Mouse (Mus musculus) midbrain, embryonic 12.5 days (tissue): Measurements from ENCODE around the gene Snx17. TPM values are rescaled to one million over a fixed set of nuclear protein-coding genes. Genes with fewer than 3 reads are reported as not detected.

Experiments
- ATAC-seq: fragments of 200-750 bp; cut with Nextera tagmentation; 2 replicates; pipeline ENCODE4 v1.8.0; 2017; ENCODE audit warnings: low read depth, moderate TSS enrichment, moderate library complexity; ENCODE audit not compliant: low FRiP score
- H3K27ac ChIP-seq: fragments of 300-500 bp; sonication (generic); replicated peaks from 2 replicates; pipeline ENCODE4 v1.5.1; 2016; ENCODE audit warnings: mild to moderate bottlenecking
- H3K27me3 ChIP-seq: fragments of 300-500 bp; sonication (generic); 2 replicates; pipeline ENCODE4 v1.6.1; 2016; ENCODE audit warnings: mild to moderate bottlenecking
- H3K36me3 ChIP-seq: fragments of 300-500 bp; sonication (generic); 2 replicates; pipeline ENCODE4 v1.6.1; 2016
- H3K4me1 ChIP-seq: fragments of 300-500 bp; sonication (generic); 2 replicates; pipeline ENCODE4 v1.6.1; 2016
- H3K4me2 ChIP-seq: fragments of 300-500 bp; sonication (generic); replicated peaks from 2 replicates; pipeline ENCODE4 v1.6.1; 2016; ENCODE audit warnings: mild to moderate bottlenecking, moderate library complexity
- H3K4me3 ChIP-seq: fragments of 300-500 bp; sonication (generic); 2 replicates; pipeline ENCODE4 v1.5.1; 2016; ENCODE audit warnings: mild to moderate bottlenecking
- H3K9ac ChIP-seq: fragments of 300-500 bp; sonication (generic); replicated peaks from 2 replicates; pipeline ENCODE4 v1.6.1; 2016; ENCODE audit warnings: mild to moderate bottlenecking, moderate library complexity
- H3K9me3 ChIP-seq: fragments of 300-500 bp; sonication (generic); 2 replicates; pipeline ENCODE4 v1.6.1; 2016; ENCODE audit warnings: mild to moderate bottlenecking
- WGBS: fragments of 180-500 bp; shearing (Covaris S2); methylation state at CpG from one replicate; pipeline ENCODE4 v1.1.7; 2016; 5-methylcytosine and 5-hydroxymethylcytosine counted together
- polyA plus RNA-seq: library from polyadenylated mRNA; unstranded; fragments of >200 nt; fragmentation: Nextera tagmentation; extraction: Ambion mirVana; gene quantifications from 2 replicates; pipeline ENCODE4 v1.2.1, GENCODE M21; 2016

Gene Snx17
- polyA plus RNA-seq, 1 experiment from 2014 or later = 153 TPM

GRCm38 (mm10) chr5:31183678-31184077 lies 9.3 kb upstream of the Snx17 start:
- Histone ChIP-seq H3K4me2 (no peak overlapping the region), H3K9me3 (no peaks in the 10 kb centered on the region), H3K4me1 (peaks cover 9% of the 10 kb centered on the region), H3K36me3 (peaks cover 19% of the 10 kb centered on the region), H3K9ac (no peak overlapping the region), H3K4me3 (no peak overlapping the region), H3K27ac (no peak overlapping the region), H3K27me3 (no peaks in the 10 kb centered on the region)
- WGBS = 64% methylated on average over 4 of the region's 4 CpGs
- ATAC-seq = no peak

GRCm38 (mm10) chr5:31188223-31188840 lies 4.7 kb upstream of the Snx17 start:
- ATAC-seq = no peak
- peaks cover 9% of the 10 kb centered on the region for H3K4me1 ChIP-seq
- H3K27ac ChIP-seq = no peak overlapping the region
- H3K4me3 ChIP-seq = no peak overlapping the region
- WGBS = 81% methylated on average over 4 of the region's 4 CpGs
- H3K36me3 ChIP-seq = peaks cover 40% of the 10 kb centered on the region
- no peaks in the 10 kb centered on the region for H3K9me3 ChIP-seq
- H3K4me2 ChIP-seq = no peak overlapping the region
- H3K9ac ChIP-seq = no peak overlapping the region
- no peaks in the 10 kb centered on the region for H3K27me3 ChIP-seq

GRCm38 (mm10) chr5:31190201-31190600 lies 2.8 kb upstream of the Snx17 start:
- Histone ChIP-seq H3K4me3 (no peak overlapping the region), H3K36me3 (peaks cover 47% of the 10 kb centered on the region), H3K27ac (no peak overlapping the region), H3K4me2 (no peak overlapping the region), H3K4me1 (peaks cover 20% of the 10 kb centered on the region), H3K27me3 (no peaks in the 10 kb centered on the region), H3K9ac (no peak overlapping the region), H3K9me3 (no peaks in the 10 kb centered on the region)
- WGBS = 89% methylated on average over 9 of the region's 9 CpGs
- no peak for ATAC-seq

- Histone ChIP-seq H3K4me2 (peak overlapping the region; percentile 90), H3K4me1 (peaks cover 20% of the 10 kb centered on the region), H3K27me3 (no peaks in the 10 kb centered on the region), H3K36me3 (peaks cover 62% of the 10 kb centered on the region), H3K4me3 (peak overlapping the region; percentile 90), H3K27ac (peak overlapping the region; percentile 72), H3K9me3 (no peaks in the 10 kb centered on the region), H3K9ac (peak overlapping the region; percentile 91)
- ATAC-seq = peak; percentile 64; the same call in 1 of the 2 replicates
- WGBS = 14% methylated on average over 42 of the region's 42 CpGs
Observed at GRCm38 (mm10) chr5:31192045-31192938, 735 bp upstream of the Snx17 start.

GRCm38 (mm10) chr5:31193631-31194281 lies 729 bp downstream of the Snx17 start:
- Histone ChIP-seq H3K36me3 (peaks cover 62% of the 10 kb centered on the region), H3K27me3 (no peaks in the 10 kb centered on the region), H3K27ac (peak overlapping the region; percentile 73), H3K4me3 (peak overlapping the region; percentile 90), H3K9ac (peak overlapping the region; percentile 91), H3K4me2 (peak overlapping the region; percentile 90), H3K9me3 (no peaks in the 10 kb centered on the region), H3K4me1 (peaks cover 20% of the 10 kb centered on the region)
- no peak for ATAC-seq
- 15% methylated on average over 25 of the region's 25 CpGs for WGBS

GRCm38 (mm10) chr5:31194486-31195485 lies 1.8 kb downstream of the Snx17 start:
- no peak overlapping the region for H3K9ac ChIP-seq
- H3K4me2 ChIP-seq = peak overlapping the region; percentile 90
- no peak overlapping the region for H3K27ac ChIP-seq
- H3K36me3 ChIP-seq = peaks cover 66% of the 10 kb centered on the region
- H3K4me3 ChIP-seq = peak overlapping the region; percentile 90
- ATAC-seq = no peak
- WGBS = 91% methylated on average over 16 of the region's 16 CpGs
- H3K4me1 ChIP-seq = peaks cover 20% of the 10 kb centered on the region
- H3K27me3 ChIP-seq = no peaks in the 10 kb centered on the region
- no peaks in the 10 kb centered on the region for H3K9me3 ChIP-seq

GRCm38 (mm10) chr5:31195671-31196070 lies 2.6 kb downstream of the Snx17 start:
- Histone ChIP-seq H3K9me3 (peaks cover 5% of the 10 kb centered on the region), H3K4me3 (no peak overlapping the region), H3K36me3 (peaks cover 66% of the 10 kb centered on the region), H3K9ac (no peak overlapping the region), H3K4me2 (no peak overlapping the region), H3K4me1 (peaks cover 26% of the 10 kb centered on the region), H3K27ac (no peak overlapping the region), H3K27me3 (no peaks in the 10 kb centered on the region)
- 94% methylated on average over 4 of the region's 4 CpGs for whole genome bisulfite sequencing
- ATAC-seq = no peak

- H3K27me3 ChIP-seq = no peaks in the 10 kb centered on the region
- H3K4me2 ChIP-seq = no peak overlapping the region
- peaks cover 62% of the 10 kb centered on the region for H3K36me3 ChIP-seq
- no peak for ATAC-seq
- no peak overlapping the region for H3K27ac ChIP-seq
- peaks cover 32% of the 10 kb centered on the region for H3K4me1 ChIP-seq
- WGBS = 95% methylated on average over 10 of the region's 10 CpGs
- no peak overlapping the region for H3K9ac ChIP-seq
- no peak overlapping the region for H3K4me3 ChIP-seq
- H3K9me3 ChIP-seq = peaks cover 5% of the 10 kb centered on the region
Observed at GRCm38 (mm10) chr5:31196207-31196606, 3.2 kb downstream of the Snx17 start.

- H3K9ac ChIP-seq = no peak overlapping the region
- H3K27ac ChIP-seq = no peak overlapping the region
- peaks cover 30% of the 10 kb centered on the region for H3K4me1 ChIP-seq
- 95% methylated on average over 12 of the region's 12 CpGs for WGBS
- H3K9me3 ChIP-seq = peaks cover 5% of the 10 kb centered on the region
- H3K4me2 ChIP-seq = no peak overlapping the region
- no peak overlapping the region for H3K4me3 ChIP-seq
- peaks cover 62% of the 10 kb centered on the region for H3K36me3 ChIP-seq
- no peak for ATAC-seq
- no peaks in the 10 kb centered on the region for H3K27me3 ChIP-seq
Observed at GRCm38 (mm10) chr5:31197072-31197471, 4.0 kb downstream of the Snx17 start.

- Histone ChIP-seq H3K4me3 (no peak overlapping the region), H3K27ac (no peak overlapping the region), H3K9ac (no peak overlapping the region), H3K36me3 (peaks cover 68% of the 10 kb centered on the region), H3K9me3 (peaks cover 5% of the 10 kb centered on the region), H3K4me1 (peaks cover 32% of the 10 kb centered on the region), H3K27me3 (no peaks in the 10 kb centered on the region), H3K4me2 (no peak overlapping the region)
- no peak for ATAC-seq
- 89% methylated on average over 9 of the region's 9 CpGs for WGBS
Observed at GRCm38 (mm10) chr5:31198170-31198569, 5.1 kb downstream of the Snx17 start.

- Histone ChIP-seq H3K9me3 (peaks cover 5% of the 10 kb centered on the region), H3K4me2 (no peak overlapping the region), H3K4me3 (no peak overlapping the region), H3K4me1 (peaks cover 31% of the 10 kb centered on the region), H3K27me3 (no peaks in the 10 kb centered on the region), H3K27ac (no peak overlapping the region), H3K9ac (no peak overlapping the region), H3K36me3 (peaks cover 74% of the 10 kb centered on the region)
- 90% methylated on average over 5 of the region's 5 CpGs for WGBS
- no peak for ATAC-seq
Observed at GRCm38 (mm10) chr5:31198616-31199320, 5.7 kb downstream of the Snx17 start.
